Mouse (Mus musculus) G1E (cell line): Measurements from ENCODE around the gene Gzme.

ENCODE experiments used
- CTCF ChIP-seq: IDR thresholded peaks from 2 replicates; pipeline ENCODE4 v1.5.1; 2012; ENCODE audit warnings: low read depth, low read length, inconsistent platforms, mixed read lengths
- GATA1 ChIP-seq: IDR thresholded peaks from 2 replicates; pipeline ENCODE4 v1.6.1; 2012; ENCODE audit warnings: borderline replicate concordance, low read length, inconsistent platforms, mixed read lengths

DNA sequence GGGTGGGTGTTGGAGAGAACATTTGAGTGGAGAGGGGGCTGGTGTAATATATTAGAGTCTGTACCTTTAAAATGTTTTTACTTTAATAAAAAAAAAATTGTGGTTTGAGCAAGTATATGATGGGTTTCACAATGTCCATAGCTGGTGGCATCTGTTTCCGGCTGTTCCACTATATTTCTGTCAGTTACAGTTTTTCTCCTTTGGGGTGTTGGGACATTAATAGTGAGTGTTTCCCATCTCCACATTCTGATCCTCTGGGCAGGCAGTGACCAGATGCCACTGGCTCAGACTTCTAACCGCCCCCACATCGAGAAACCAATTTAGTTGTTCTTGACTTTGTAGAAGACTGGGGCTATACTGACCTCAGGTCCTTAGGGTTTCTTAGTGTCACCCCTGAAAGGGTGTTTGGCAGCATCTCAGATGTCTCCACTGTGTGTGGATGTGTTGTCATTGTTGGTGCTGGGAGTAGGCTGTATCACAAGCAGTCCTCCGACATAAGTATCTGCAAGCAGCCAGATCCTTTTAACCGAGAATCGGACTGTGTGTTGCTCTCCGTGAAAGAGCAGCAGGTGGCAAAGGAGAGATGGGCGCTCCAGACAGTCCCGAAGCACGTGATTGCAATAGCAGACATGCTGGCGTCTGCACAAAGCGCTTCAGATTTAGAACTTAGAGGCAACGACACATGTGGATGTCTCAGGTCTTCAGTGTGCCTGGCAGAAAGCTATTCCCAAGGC, 14.8 kb downstream of the Gzme start:
- TF ChIP-seq CTCF: no peak
- no peak for TF ChIP-seq GATA1
